Mouse (Mus musculus) intestine, postnatal 0 days (tissue): ENCODE data around the gene Gm7168. TPM values are rescaled to one million over a fixed set of nuclear protein-coding genes. Genes with fewer than 3 reads are reported as not detected.
"Not testable (repeated sequence)": the region's sequence is repeated elsewhere in the genome, so short reads cannot be mapped to it uniquely, and the experiment has no call there.

Experiments used
- ATAC-seq: fragments of 200-750 bp; cut with Nextera tagmentation; 2 replicates; pipeline ENCODE4 v1.8.0; 2017; ENCODE audit warnings: mild to moderate bottlenecking, moderate TSS enrichment, moderate library complexity
- H3K27ac ChIP-seq: fragments of 300-500 bp; sonication (generic); 2 replicates; pipeline ENCODE4 v1.5.1; 2014; ENCODE audit warnings: mild to moderate bottlenecking, low read depth, low read length, moderate library complexity
- H3K27me3 ChIP-seq: fragments of 300-500 bp; sonication (generic); replicated peaks from 2 replicates; pipeline ENCODE4 v1.6.1; 2014; ENCODE audit warnings: low read length, mixed read lengths; ENCODE audit not compliant: control insufficient read depth, insufficient read depth
- H3K36me3 ChIP-seq: fragments of 300-500 bp; sonication (generic); 2 replicates; pipeline ENCODE4 v1.6.1; 2014; ENCODE audit warnings: mild to moderate bottlenecking, moderate library complexity; ENCODE audit not compliant: control insufficient read depth, insufficient read depth
- H3K4me1 ChIP-seq: fragments of 300-500 bp; sonication (generic); replicated peaks from 2 replicates; pipeline ENCODE4 v1.6.1; 2014; ENCODE audit warnings: antibody characterized with exemption, low read length, mixed read lengths; ENCODE audit not compliant: control insufficient read depth, insufficient read depth
- H3K4me2 ChIP-seq: fragments of 300-500 bp; sonication (generic); replicated peaks from 2 replicates; pipeline ENCODE4 v1.6.1; 2014; ENCODE audit warnings: low read depth, mild to moderate bottlenecking, moderate library complexity
- H3K4me3 ChIP-seq: fragments of 300-500 bp; sonication (generic); 2 replicates; pipeline ENCODE4 v1.5.1; 2014; ENCODE audit warnings: low read depth, low read length
- H3K9ac ChIP-seq: fragments of 300-500 bp; sonication (generic); 2 replicates; pipeline ENCODE4 v1.6.1; 2014; ENCODE audit warnings: mild to moderate bottlenecking, low read depth, low read length
- H3K9me3 ChIP-seq: fragments of 300-500 bp; sonication (generic); 2 replicates; pipeline ENCODE4 v1.6.1; 2016; ENCODE audit warnings: mixed run types; ENCODE audit not compliant: control insufficient read depth
- CTCF ChIP-seq: sonication (generic); IDR thresholded peaks from 2 replicates; pipeline ENCODE4 v1.5.1; 2016; ENCODE audit warnings: low read depth, mild to moderate bottlenecking, control low read depth, antibody characterized with exemption, moderate library complexity
- whole genome bisulfite sequencing: fragments of 180-500 bp; shearing (Covaris S2); extraction: QIAGEN DNeasy Blood & Tissue Kit; methylation state at CpG from one replicate; pipeline ENCODE4 v1.1.7; 2014; 5-methylcytosine and 5-hydroxymethylcytosine counted together
- polyA plus RNA-seq: library from polyadenylated mRNA; unstranded; fragments of >200 nt; fragmentation: Nextera tagmentation; extraction: Ambion mirVana; gene quantifications from 2 replicates; pipeline ENCODE4 v1.2.1, GENCODE M21; 2015

Gene Gm7168
- polyA plus RNA-seq, 1 experiment from 2014 or later: not detected

DNA sequence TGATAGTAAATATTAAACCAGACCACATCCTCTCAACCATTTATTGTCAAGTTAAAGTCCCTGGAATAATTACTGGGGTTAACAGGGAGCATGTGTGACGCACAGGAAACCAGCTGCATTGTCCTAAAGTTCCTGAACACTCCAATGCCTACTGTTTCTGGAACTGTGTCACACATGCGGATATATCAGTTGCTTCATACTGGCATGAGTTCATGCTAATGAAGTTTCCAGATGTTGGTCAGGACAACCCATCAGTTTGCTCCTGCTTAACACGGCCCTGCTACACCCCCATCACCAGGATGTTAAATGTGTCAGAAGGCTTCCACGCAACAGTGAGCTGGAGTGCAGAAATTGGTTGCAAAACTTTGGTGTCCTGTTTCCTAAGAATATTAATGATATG is 33.6 kb upstream of the Gm7168 start:
- no peak for ATAC-seq
- no peaks in the 10 kb centered on the region for H3K27me3 ChIP-seq
- no peak overlapping the region for H3K4me2 ChIP-seq
- no peaks in the 10 kb centered on the region for H3K4me1 ChIP-seq
- TF ChIP-seq CTCF: no peak
- H3K27ac ChIP-seq: no peak overlapping the region
- no peaks in the 10 kb centered on the region for H3K36me3 ChIP-seq
- H3K9me3 ChIP-seq: no peaks in the 10 kb centered on the region
- H3K4me3 ChIP-seq: no peak overlapping the region
- H3K9ac ChIP-seq: no peak overlapping the region
- WGBS: 63% methylated on average over 4 of the region's 4 CpGs

DNA sequence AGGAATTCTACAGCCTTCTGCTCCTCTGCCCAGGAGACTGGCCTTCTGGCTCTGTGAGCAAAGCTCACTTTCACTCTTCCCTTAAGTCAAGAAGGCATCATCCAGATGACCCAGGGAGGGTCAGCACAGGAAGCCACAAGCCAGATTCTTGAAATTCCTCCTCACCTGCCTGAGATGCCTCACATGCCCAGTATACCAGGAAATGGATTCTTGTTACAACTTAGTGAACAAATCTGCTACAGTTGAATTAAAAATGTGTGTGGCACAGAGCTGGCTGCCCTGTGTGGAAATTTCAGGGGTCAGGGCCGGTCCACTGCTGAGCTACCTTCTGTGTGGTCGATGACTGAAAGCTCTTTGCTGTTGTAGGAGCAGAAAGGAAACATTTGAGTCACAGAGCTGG is 27.4 kb upstream of the Gm7168 start:
- TF ChIP-seq CTCF: no peak
- Histone ChIP-seq H3K27me3 (no peaks in the 10 kb centered on the region), H3K4me2 (no peak overlapping the region), H3K4me3 (no peak overlapping the region), H3K36me3 (no peaks in the 10 kb centered on the region), H3K27ac (no peak overlapping the region), H3K4me1 (no peaks in the 10 kb centered on the region), H3K9me3 (no peaks in the 10 kb centered on the region), H3K9ac (no peak overlapping the region)
- no peak for ATAC-seq
- WGBS: 59% methylated on average over 2 of the region's 2 CpGs

DNA sequence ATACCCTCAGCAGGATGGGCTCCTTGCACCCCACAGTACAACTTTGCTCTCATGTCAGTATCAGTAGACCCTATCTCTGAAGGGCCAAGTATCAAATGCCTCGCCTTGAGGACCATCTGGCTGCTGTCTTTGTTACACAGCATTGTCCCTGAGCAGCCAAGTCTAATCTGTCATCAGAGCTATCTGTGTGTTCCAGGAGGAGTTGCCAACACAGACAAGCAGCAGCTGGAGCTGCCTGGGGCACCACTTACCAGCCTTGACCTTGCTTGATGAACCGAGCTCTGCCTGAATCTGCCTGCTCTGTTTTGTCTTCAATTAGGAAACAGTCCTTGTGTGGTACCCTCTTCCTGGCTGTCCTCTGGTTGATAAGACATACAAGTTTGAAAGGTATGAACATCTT is 24.8 kb upstream of the Gm7168 start:
- no peak for TF ChIP-seq CTCF
- no peak overlapping the region for H3K4me3 ChIP-seq
- no peaks in the 10 kb centered on the region for H3K36me3 ChIP-seq
- H3K27me3 ChIP-seq: no peaks in the 10 kb centered on the region
- ATAC-seq: no peak
- H3K4me2 ChIP-seq: no peak overlapping the region
- 53% methylated on average over 2 of the region's 2 CpGs for WGBS
- no peak overlapping the region for H3K9ac ChIP-seq
- no peak overlapping the region for H3K27ac ChIP-seq
- no peaks in the 10 kb centered on the region for H3K4me1 ChIP-seq
- H3K9me3 ChIP-seq: no peaks in the 10 kb centered on the region

DNA sequence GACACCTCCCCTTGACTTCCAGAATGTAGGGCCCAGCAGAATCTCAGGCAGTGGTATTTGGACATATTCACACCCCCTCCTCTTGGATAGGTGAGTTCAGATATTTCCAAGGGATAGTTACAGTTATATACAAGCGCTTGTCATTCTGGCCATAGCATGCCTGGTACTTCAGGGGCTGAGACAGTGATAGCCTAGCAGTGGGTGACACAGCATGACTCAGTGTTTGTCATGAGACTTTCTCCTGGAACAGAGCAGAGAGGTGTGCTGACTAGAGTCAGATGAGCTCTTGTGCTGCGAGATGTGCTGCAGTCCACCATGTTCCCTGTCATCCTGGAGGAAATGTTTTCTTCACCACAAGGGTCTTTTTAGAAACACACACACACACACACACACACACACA is 23.6 kb upstream of the Gm7168 start:
- no peak overlapping the region for H3K9ac ChIP-seq
- no peaks in the 10 kb centered on the region for H3K27me3 ChIP-seq
- ATAC-seq: no peak
- 84% methylated on average over 2 of the region's 2 CpGs for WGBS
- no peaks in the 10 kb centered on the region for H3K9me3 ChIP-seq
- H3K36me3 ChIP-seq: no peaks in the 10 kb centered on the region
- no peaks in the 10 kb centered on the region for H3K4me1 ChIP-seq
- no peak overlapping the region for H3K27ac ChIP-seq
- no peak for TF ChIP-seq CTCF
- no peak overlapping the region for H3K4me3 ChIP-seq
- no peak overlapping the region for H3K4me2 ChIP-seq

DNA sequence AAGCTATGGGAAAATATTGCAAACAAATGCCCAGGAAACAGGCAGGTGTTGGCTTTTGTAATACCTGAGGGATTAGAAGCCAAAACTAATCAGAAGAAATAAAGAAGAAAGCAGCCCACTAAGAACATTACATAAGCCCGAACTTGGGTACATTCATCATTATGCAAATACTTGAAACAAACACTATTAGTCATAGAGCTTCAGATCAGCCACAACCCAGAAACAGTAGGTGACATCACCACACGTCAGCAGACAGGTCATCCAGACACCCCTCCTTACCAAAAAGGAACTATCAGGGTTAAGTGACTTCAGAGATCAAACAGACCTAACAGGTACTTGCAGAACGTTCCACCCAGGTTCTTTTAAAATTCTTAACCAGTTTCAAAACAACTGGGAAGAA is 22.2 kb upstream of the Gm7168 start:
- Histone ChIP-seq H3K9me3 (no peaks in the 10 kb centered on the region), H3K27ac (no peak overlapping the region), H3K36me3 (no peaks in the 10 kb centered on the region), H3K9ac (no peak overlapping the region), H3K4me1 (no peaks in the 10 kb centered on the region), H3K27me3 (no peaks in the 10 kb centered on the region), H3K4me2 (no peak overlapping the region), H3K4me3 (no peak overlapping the region)
- WGBS: 66% methylated on average over 3 of the region's 3 CpGs
- ATAC-seq: no peak
- no peak for TF ChIP-seq CTCF

DNA sequence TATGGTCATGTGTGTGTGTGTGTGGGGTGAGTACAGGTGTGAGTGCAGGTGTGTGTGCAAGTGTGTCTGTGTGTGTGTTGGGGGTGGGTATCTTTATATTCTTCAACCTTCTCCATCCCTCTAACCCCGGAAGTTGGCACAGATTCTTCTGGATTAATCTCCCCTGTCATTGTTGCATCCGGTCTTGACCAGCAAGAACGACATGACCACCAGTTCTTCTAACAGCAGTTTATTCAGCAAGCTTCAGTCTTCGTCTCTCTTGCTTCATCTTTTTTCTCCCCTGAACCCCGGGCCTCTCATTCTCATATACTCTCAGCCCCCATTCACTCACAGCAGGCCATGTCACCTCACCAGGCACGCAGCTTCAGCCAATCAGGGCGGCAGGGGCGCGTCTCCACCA is 17.8 kb upstream of the Gm7168 start:
- no peak for TF ChIP-seq CTCF
- H3K4me2 ChIP-seq: no peak overlapping the region

DNA sequence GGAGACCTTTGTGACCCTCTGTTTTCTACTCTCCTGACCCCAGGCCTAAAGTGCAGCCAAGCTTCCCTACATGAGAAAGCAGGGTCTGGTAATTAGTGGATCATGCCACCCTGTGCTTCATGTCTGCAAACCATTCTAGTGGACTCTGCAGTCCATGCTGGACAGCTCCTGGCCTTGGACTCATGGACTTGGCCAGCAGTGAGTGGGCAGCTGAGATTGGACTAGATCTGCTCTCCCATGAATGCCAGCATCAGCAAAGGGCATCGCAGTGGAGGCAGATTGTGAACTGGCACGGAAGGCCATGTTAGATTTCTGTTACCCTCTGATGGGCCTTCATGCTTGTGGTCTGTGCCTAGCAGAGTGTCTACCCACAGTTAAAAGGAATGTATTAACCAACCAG is 12.8 kb upstream of the Gm7168 start:
- H3K36me3 ChIP-seq, H3K27ac ChIP-seq, H3K4me3 ChIP-seq, H3K4me2 ChIP-seq, ATAC-seq, H3K4me1 ChIP-seq, H3K27me3 ChIP-seq, H3K9me3 ChIP-seq, H3K9ac ChIP-seq: not testable (repeated sequence)
- 98% methylated on average over 2 of the region's 2 CpGs for WGBS

More for the DNA sequence above, 17.8 kb upstream of the Gm7168 start:
- no peaks in the 10 kb centered on the region for H3K9me3 ChIP-seq
- no peaks in the 10 kb centered on the region for H3K27me3 ChIP-seq
- no peaks in the 10 kb centered on the region for H3K4me1 ChIP-seq
- no peak for ATAC-seq
- no peaks in the 10 kb centered on the region for H3K36me3 ChIP-seq
- no peak overlapping the region for H3K9ac ChIP-seq
- WGBS: 84% methylated on average over 9 of the region's 9 CpGs
- H3K27ac ChIP-seq: no peak overlapping the region
- no peak overlapping the region for H3K4me3 ChIP-seq
